Mouse (Mus musculus) E14TG2a.4 (cell line): Measurements from ENCODE around the gene Tec.
A peak's percentile ranks its signal among the peaks of the same experiment; 100 is the strongest.

Experiments used
- CTCF ChIP-seq: conservative IDR thresholded peaks from 2 replicates; pipeline ENCODE4 v1.5.1; 2014; ENCODE audit warnings: low read length
- NANOG ChIP-seq: IDR thresholded peaks from 2 replicates; pipeline ENCODE4 v1.6.1; 2014; ENCODE audit warnings: borderline replicate concordance, low read length, mixed read lengths
- POU5F1 ChIP-seq: IDR thresholded peaks from 2 replicates; pipeline ENCODE4 v1.6.1; 2014; ENCODE audit warnings: low read length, borderline replicate concordance

DNA sequence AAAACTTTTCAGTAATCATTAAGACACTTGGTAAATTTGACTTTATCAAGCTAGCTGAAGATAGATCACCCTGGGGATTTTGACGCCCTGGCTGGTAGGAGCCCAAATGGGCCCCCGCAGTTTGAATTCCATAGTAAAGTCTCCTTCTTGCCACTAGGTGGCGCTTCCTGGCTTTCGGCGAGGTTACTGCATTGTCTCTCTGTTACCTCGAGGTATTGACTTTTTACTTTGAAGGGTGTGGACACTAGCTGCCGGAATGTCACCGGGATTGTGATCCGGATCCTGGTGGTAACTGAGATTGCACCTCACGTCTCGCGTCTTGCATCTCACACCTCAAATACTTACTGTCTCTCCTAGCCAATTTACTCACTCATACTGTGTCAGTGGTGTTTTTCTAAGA lies 23.3 kb upstream of the Tec start:
- TF ChIP-seq CTCF (peak; percentile 68), NANOG (no peak), POU5F1 (no peak)
